Mouse (Mus musculus): ENCODE results near the gene BC029722. TPM values are rescaled to one million over a fixed set of nuclear protein-coding genes. Genes with fewer than 3 reads are reported as not detected.
A peak's percentile ranks its signal among the peaks of the same experiment; 100 is the strongest.

Gene BC029722
- total RNA-seq, 2 experiments from 2014 or later: 1.3 to 3.5 TPM

DNA sequence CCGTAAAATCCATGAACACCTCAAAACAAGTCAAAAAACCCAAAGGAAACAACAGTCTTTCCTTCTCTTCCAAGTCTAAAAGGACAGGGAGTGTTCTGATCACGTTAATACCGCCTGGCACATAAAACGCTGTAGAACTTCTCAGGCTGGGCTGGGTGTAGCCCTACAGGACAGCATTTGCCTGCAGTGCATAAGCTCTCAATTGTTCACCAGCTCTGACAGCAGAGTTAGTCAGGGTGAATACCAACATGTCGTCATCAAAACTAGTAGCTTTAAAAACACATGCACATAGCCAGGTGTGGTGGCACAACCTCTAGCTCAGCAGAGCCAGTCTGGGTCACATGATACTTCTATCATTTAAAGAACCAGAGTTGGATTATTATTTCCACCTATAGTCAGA, 1.6 kb upstream of the BC029722 start:
- no peak for ATAC-seq (replicated peaks; ENCODE audit: low FRiP score, poor library complexity, severe bottlenecking)

DNA sequence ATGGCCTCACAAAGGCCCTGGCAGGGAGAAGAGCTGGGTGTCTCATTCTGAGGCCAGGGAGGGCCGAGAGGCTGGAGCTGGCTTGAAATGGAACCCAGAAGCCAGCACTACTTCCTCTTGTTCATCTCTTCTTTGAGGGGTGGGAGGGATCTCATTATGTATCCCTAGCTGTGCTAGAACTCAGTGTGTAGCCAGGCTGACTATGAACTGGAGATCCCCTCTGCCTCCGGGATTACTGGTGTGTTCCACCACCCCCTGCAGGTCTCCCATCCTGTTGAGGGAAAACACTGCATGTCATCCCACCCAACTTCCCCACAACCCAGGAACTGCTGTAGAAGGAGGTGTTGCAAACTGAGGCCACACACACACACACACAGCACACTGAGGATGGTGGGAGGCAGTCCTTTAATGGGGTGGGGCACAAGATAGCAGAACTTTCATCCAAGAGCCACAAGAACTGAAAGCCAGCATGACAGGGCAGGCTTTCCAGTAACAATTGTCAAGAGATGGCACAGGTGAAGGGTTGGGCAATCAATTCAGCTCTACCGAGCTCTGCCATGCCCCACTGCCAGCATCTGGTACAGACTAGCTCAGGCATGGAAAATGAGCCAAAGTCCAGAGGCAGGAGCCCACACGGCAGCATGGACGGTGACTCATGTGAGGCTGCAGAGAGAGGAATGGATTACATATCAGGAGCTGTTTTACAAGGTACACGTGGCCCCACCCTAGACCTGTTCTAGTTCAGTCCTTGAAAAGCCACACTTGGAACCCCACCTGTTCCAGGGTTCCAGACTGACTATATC, 424 bp upstream of the BC029722 start:
- peak; percentile 16 for ATAC-seq (replicated peaks; ENCODE audit: low FRiP score, poor library complexity, severe bottlenecking)

DNA sequence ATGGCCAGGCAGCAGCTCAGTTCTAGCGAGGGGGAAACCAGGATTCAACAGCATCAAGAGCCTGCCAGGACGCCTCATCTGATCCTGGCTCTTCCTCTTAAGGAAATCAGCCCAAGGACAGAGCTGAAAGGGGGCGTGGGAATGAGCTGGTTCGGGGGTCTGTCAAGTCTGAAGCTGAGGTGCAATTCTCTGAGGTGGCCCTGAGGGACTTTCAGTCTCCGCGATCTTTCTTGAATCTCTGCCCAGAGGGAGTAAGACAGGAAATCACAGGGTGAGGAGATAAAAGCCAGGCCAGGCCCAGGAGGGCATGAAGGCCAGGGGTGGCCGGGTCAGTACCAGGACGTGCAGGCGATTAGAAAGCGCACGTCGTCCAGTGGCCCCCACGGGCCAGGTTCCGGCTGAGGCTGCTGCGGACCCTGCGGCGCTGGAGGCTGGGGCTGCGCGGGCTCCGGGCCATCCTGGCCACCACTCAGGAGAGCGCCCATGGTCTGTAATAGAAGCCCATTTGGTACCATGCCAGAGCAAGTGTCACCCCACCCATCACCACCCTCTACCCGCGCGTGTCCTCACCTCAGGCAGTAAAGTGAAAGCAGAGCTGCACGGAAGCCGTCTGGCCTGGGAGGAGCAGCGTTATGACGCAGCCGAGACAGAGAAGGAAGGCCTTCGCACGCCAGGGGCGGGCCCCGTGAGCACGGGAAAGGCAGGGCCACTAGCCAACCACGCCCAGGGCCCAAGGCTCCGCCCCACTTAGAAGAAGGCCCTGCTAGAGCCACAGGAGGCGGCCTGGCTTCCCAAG, 432 bp downstream of the BC029722 start:
- ATAC-seq (replicated peaks; ENCODE audit: low FRiP score, poor library complexity, severe bottlenecking): peak; percentile 96

DNA sequence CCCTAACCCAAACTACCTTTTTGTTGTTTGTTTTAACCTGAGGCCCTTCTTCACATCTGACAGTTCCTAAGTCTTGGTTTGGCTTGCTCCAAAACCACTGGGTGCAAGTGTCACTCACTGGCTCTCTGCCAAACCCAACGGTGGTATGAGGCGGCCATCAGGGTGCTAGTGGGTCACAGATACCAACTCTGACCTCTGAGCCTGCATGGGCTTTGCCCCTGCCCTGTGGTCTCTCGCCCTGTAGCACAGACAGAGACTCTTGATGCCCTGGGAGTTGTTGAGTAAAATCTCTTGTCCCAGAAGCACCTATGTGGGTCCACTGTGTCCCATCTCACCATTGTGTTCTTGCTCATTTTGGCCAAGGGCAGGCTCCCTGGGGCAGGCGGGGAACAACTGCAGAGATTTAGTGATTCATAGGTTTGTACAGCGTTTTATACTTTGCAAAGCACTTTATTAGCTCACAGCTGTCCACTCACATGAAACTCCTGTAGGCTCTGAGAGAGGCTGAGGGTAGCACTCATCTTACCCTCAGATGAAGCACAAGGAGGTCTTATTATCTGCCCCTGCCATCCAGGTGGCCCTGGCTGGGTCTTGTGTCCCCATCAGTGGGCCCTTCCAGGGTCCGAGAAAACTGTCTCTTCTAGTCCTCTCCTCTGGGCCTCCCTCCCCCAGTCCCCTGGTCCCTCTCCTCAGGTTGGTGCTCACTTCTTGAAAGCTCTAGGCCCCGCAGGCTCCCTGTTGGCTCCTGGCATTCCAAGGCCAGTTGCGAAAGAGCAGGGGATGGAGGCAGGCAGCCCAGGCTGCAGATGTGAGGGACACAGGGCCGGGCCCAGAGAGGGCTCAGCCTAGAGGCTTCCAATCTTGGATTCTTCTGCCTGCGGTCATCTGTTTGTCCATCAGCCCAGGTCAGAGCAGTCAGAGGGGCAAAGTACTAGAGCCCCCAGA, 1.7 kb downstream of the BC029722 start:
- no peak for ATAC-seq (replicated peaks; ENCODE audit: low FRiP score, poor library complexity, severe bottlenecking)

DNA sequence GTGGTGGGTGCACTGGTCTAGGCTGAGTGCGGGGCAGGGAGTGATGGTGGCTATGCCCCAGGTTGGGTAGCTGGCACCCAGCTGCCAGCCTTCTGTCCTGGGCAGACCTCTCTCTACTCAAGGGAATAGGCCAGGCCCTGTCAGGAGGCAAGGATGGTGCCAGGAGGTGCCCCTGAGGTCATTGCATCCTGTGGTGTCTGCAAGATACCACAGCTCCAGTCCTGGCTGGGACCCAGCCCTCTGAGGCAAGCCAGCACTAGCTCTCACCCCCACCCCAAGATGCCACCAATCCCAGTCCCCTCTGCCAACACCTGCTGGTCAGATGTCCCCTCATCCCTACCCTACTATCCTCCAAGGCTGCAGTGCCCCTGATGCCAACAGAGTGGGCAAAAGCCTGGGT, 3.0 kb downstream of the BC029722 start:
- no peak for ATAC-seq (replicated peaks; ENCODE audit: low FRiP score, poor library complexity, severe bottlenecking)

- no peak for ATAC-seq (replicated peaks; ENCODE audit: low FRiP score, poor library complexity, severe bottlenecking)
These were observed 4.4 kb downstream of the BC029722 start for GRCm38 (mm10) chr2:155814829-155815228.

- ATAC-seq (replicated peaks; ENCODE audit: low FRiP score, poor library complexity, severe bottlenecking): no peak
These were observed 6.6 kb downstream of the BC029722 start for GRCm38 (mm10) chr2:155812637-155813036.

- ATAC-seq (replicated peaks; ENCODE audit: low FRiP score, poor library complexity, severe bottlenecking): peak; percentile 79
These were observed 7.3 kb downstream of the BC029722 start for GRCm38 (mm10) chr2:155811821-155812396.

DNA sequence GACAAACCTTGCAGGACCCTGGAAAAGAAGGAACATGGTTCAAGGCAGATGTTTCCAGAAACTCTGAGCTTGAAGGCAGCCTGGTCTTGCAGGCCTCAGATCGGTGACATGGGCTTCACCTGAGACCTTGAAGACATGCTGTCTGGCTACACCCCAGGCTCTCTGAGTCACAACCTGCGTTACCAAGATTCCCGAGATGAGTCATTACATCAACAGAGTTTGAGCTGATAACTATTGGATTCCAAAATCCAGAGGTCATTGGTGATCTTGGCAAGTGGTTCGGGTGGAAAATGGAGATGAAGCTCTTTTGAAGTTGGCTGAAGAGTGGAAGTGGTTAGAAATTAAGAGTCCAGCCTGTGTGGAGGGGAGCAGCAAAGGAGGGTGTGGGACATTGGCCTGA, 9.6 kb downstream of the BC029722 start:
- ATAC-seq (replicated peaks; ENCODE audit: low FRiP score, poor library complexity, severe bottlenecking): no peak

- ATAC-seq (replicated peaks; ENCODE audit: low FRiP score, poor library complexity, severe bottlenecking): no peak
These were observed 11.8 kb downstream of the BC029722 start for GRCm38 (mm10) chr2:155807408-155807807.

DNA sequence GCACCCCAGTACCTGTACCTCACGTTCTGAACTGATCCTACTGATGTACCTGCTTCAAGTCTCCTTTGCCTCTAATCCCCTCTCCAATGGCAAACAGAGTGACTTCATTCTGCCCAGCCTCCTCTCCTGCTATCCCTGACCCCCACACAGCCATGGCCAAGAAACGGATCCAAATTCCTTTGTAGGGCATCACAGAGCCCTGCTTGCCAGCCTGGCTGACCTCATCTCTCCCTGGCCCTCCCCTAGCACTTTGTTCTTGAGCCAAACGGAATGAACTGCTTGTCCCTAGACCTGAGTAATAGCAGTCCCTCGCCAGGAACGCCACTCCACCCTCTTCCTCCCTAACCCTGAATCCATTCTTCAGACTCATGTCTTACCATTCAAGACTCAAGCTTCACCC, 12.7 kb downstream of the BC029722 start:
- ATAC-seq (replicated peaks; ENCODE audit: low FRiP score, poor library complexity, severe bottlenecking): no peak

GRCm38 (mm10) chr2:155805925-155806255, 13.3 kb downstream of the BC029722 start:
- no peak for ATAC-seq (replicated peaks; ENCODE audit: low FRiP score, poor library complexity, severe bottlenecking)

GRCm38 (mm10) chr2:155805231-155805924, 13.8 kb downstream of the BC029722 start:
- no peak for ATAC-seq (replicated peaks; ENCODE audit: low FRiP score, poor library complexity, severe bottlenecking)

GRCm38 (mm10) chr2:155804053-155804452, 15.2 kb downstream of the BC029722 start:
- no peak for ATAC-seq (replicated peaks; ENCODE audit: low FRiP score, poor library complexity, severe bottlenecking)

DNA sequence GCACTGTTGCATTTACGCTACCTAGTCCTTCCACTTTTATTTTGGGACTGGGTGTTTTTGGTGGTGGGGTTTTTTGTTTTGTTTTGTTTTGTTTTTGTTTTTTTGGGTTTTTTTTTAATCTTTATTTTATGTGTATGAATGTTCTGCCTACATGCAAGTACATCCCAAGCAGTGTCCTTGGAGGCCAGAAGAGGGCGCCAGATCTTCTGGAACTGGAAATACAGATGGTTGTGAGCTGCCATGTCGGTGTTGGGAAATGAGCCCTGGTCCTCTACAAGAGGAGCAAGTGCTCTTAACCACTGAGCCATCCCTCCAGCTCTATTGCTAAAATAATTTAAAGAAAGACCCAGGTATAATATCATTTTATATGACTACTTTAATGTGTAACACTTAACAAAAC, 16.5 kb downstream of the BC029722 start:
- no peak for ATAC-seq (replicated peaks; ENCODE audit: low FRiP score, poor library complexity, severe bottlenecking)

GRCm38 (mm10) chr2:155798613-155799012, 20.6 kb downstream of the BC029722 start:
- no peak for ATAC-seq (replicated peaks; ENCODE audit: low FRiP score, poor library complexity, severe bottlenecking)

DNA sequence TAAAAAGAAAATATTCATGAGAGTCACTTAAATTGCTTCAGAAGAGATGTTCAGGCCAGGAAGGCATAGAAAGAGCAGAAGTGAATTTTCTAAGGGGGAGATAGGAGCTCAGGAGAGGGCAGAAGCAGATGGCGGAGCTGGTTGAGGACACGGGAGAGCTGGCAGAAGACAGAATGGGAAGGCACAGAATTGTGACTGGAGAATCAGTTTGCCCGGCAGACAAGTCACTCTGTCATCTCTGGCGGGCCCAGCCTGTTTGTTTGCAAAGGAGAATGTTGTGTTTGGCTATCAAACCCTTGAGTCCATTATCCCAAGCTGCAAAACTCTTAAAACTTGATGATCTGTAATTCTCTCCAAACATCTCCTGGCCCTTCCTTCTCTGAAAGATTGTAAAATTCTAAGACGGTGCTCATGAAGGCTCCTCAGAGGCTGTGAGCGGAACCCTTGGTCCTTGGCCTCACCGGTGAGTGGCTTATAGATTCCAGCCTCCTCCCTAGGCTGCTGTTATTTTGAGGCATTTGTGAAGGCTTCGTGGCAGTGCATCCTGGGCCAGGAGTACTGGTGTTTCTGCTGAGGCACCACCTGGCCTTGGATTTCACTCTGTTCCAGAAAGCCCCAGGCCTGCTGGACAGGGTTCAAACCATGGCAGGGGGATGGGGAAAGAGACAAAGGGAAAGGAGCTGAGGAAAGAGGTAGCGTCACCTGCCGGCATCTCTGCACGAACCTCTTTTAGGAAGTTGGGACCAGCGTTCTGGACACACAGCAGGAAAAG, 24.4 kb downstream of the BC029722 start:
- ATAC-seq (replicated peaks; ENCODE audit: low FRiP score, poor library complexity, severe bottlenecking): no peak

GRCm38 (mm10) chr2:155792899-155793298, 26.3 kb downstream of the BC029722 start:
- ATAC-seq (replicated peaks; ENCODE audit: low FRiP score, poor library complexity, severe bottlenecking): no peak
